Mouse (Mus musculus) layer of hippocampus, postnatal 36 days (tissue): ENCODE measurements around the gene Mrpl37. TPM values are rescaled to one million over a fixed set of nuclear protein-coding genes. Genes with fewer than 3 reads are reported as not detected.

Experiments
- DNase-seq, 2 experiments: peaks; one replicate each; pipeline ENCODE4 v3.0.0; 2022
- total RNA-seq, 2 experiments: library from RNA; stranded (reverse); gene quantifications; 2 replicates each; pipeline ENCODE4 v1.2.3; 2021

Gene Mrpl37
- total RNA-seq, 2 experiments from 2014 or later = 60.4 to 62.9 TPM

GRCm38 (mm10) chr4:107017257-107017656, 49.4 kb downstream of the Mrpl37 start:
- DNase-seq = no peak

- no peak for DNase-seq
These were observed 50.6 kb downstream of the Mrpl37 start for GRCm38 (mm10) chr4:107015971-107016511.

- DNase-seq = no peak
These were observed 52.8 kb downstream of the Mrpl37 start for GRCm38 (mm10) chr4:107013817-107014260.

GRCm38 (mm10) chr4:107013119-107013816, 53.4 kb downstream of the Mrpl37 start:
- no peak for DNase-seq

GRCm38 (mm10) chr4:107012574-107012973, 54.1 kb downstream of the Mrpl37 start:
- no peak for DNase-seq

- no peak for DNase-seq
These were observed 54.6 kb downstream of the Mrpl37 start for GRCm38 (mm10) chr4:107012005-107012478.

DNA sequence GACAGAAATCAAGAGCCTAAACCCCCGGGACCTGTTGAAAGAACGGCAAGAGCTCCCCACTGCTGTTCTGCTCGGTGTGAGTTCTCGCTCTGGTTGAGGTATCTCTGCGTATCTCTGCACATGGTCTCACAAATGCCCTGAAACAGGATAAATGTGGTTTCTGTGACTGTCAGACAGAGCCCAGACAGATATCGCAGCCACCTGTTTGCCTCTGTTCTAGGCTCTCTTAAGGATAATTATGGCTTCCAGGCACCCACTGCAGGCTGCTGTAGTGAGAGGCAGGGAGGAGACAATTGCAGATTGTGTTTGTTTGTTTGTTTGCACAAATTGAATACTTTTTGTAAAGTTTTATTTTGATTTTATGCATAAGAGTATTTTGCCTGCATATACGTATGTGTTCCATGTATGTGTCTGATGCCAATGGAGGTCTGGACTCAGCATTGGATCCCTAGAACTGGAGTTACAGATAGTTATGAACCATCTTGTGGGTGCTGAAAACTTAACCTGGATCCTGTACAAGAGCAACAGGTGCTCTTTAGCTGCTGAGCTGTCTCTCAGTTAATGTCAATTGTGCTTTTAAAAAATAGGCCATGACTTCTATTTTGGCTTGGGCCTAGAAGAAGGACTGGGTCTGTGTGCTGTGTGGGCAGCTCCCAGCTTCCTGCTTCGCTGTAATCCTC, 55.2 kb downstream of the Mrpl37 start:
- DNase-seq = no peak

DNA sequence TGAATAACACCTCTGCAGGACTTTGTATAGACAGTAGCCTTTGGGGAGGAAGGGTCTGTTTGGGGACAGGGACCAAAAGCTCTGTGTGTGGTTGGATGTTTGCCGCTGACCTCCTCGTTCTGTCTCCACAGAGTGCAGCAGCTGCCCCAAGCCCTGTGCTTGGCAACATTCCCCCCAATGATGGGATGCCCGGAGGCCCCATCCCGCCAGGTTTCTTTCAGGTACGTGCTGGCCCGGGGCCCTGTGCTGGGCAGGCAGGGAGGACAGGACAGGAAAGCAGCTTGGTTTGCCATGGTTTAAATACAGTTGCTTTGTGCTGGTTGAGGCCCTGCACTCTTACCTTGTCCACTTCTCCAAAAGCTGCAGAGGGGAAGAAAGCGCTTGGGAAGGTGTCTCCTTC, 57.1 kb downstream of the Mrpl37 start:
- no peak for DNase-seq

DNA sequence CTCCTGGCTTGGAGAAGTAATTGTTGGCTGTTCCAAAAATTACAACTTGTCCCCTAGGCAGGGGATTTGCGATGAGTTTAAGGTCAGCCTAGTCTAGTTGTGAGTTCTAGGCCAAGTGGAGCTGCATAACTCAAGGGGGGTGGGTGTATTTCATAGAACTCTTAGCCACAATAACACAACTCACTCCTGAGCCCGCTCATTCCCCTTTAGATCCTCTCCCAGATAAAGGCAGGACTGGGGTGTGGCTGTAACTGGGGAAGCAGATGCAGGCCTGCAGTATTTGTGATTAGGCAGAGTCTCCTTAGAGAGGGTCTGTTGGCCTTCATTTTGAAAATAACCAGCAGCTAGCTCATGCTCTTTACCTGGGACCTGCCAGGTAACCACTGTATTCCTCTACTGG, 58.5 kb downstream of the Mrpl37 start:
- no peak for DNase-seq

GRCm38 (mm10) chr4:107007359-107007758, 59.3 kb downstream of the Mrpl37 start:
- DNase-seq = no peak

GRCm38 (mm10) chr4:107006807-107007206, 59.9 kb downstream of the Mrpl37 start:
- DNase-seq = no peak

GRCm38 (mm10) chr4:107006229-107006628, 60.4 kb downstream of the Mrpl37 start:
- no peak for DNase-seq

Other genes with a start within 250 kb of the Mrpl37 start
- 100 to 1,000 TPM; 144 to 163 TPM for gene Ssbp3, start 156.2 kb downstream of the Mrpl37 start, total RNA-seq
- gene Cyb5rl, start 120 bp upstream of the Mrpl37 start, total RNA-seq = 10 to 100 TPM in 1 of 2 experiments, 1 to 10 TPM in 1; 8.2 to 10.2 TPM
- not detected for gene Cdcp2, start 30.0 kb upstream of the Mrpl37 start, total RNA-seq
- 100 to 1,000 TPM; 208 to 228 TPM for gene Tmem59, start 111.5 kb upstream of the Mrpl37 start, total RNA-seq
- gene Tceanc2, start 112.2 kb upstream of the Mrpl37 start, total RNA-seq = 10 to 100 TPM; 16.5 to 20.7 TPM
- gene Ldlrad1, start 142.3 kb upstream of the Mrpl37 start, total RNA-seq = not detected
- 10 to 100 TPM; 39.6 to 41.3 TPM for gene Lrrc42, start 186.7 kb upstream of the Mrpl37 start, total RNA-seq
- gene Hspb11, start 186.7 kb upstream of the Mrpl37 start, total RNA-seq = 10 to 100 TPM; 27.8 to 29.4 TPM
- not detected for gene Dio1, start 240.3 kb upstream of the Mrpl37 start, total RNA-seq
- 10 to 100 TPM; 51.5 to 52.9 TPM for gene Yipf1, start 247.5 kb upstream of the Mrpl37 start, total RNA-seq